ENCODE assay signal across 8 mouse cellular contexts in genomic region chr10:123196835-123197559, GRCm38 (mm10). TPM values are rescaled to one million over a fixed set of nuclear protein-coding genes. Genes with fewer than 3 reads are reported as not detected.
DNase-seq lines count a peak whose midpoint lies in the region; ATAC-seq lines count a peak whose summit lies in the region.

TSS of gene Usp15 (minus strand) at chr10:123196995.

- peak; percentile 58 for DNase-seq in MEL-GATA-1-ER (ENCODE audit: extremely low read depth, low read depth)
- peak; percentile 93 for DNase-seq in cerebellum, adult 8-10 months
- DNase-seq in hindbrain, embryonic 11.5 days (ENCODE audit: low spot score) = peak; percentile 95
- DNase-seq in layer of hippocampus, postnatal 10 days (ENCODE audit: low spot score in 2 of 2) = peak; percentile 87 to 96
- DNase-seq in lung, postnatal 10 days = peak; percentile 95
- peak; percentile 93 for DNase-seq in ovary, postnatal 36 days (ENCODE audit: low spot score)
- peak; percentile 95 for DNase-seq in thymus, postnatal 25 days

- no peaks in the 10 kb centered on the region for H3K4me1 ChIP-seq in hindbrain, embryonic 11.5 days (replicated peaks; ENCODE audit: control insufficient read depth, insufficient read depth, low read length)

- peak within 1 kb of the TSS; percentile 58 for H3K4me2 ChIP-seq in hindbrain, embryonic 11.5 days (replicated peaks; ENCODE audit: low read depth, low read length)

- H3K9ac ChIP-seq in hindbrain, embryonic 11.5 days (ENCODE audit: low read depth, low read length) = peak within 1 kb of the TSS; percentile 83

- no peaks in the 10 kb centered on the region for H3K27me3 ChIP-seq in hindbrain, embryonic 11.5 days (ENCODE audit: control insufficient read depth, insufficient read depth, low read length)

- peak within 1 kb of the TSS; percentile 69 for H3K4me3 ChIP-seq in hindbrain, embryonic 11.5 days (ENCODE audit: low read depth, low read length)

- H3K36me3 ChIP-seq in hindbrain, embryonic 11.5 days (ENCODE audit: control insufficient read depth, insufficient read depth, low read length) = no peaks in the 10 kb centered on the region

- under 1% methylated on average over 55 of the region's 66 CpGs for WGBS in hindbrain, embryonic 11.5 days

- ATAC-seq in frontal cortex, adult (ENCODE audit: low TSS enrichment) = peak; percentile 83
- peak; percentile 95 for ATAC-seq in hindbrain, embryonic 11.5 days (ENCODE audit: low FRiP score)

- no peaks in the 10 kb centered on the region for H3K9me3 ChIP-seq in hindbrain, embryonic 11.5 days (ENCODE audit: control insufficient read depth, low read length)

- H3K27ac ChIP-seq in hindbrain, embryonic 11.5 days (ENCODE audit: low read depth, low read length) = peak within 1 kb of the TSS; percentile 69

RNA-seq across cellular contexts. Expression of gene Usp15, which starts in this region (rescaled TPM):
- 70.6 and 79.9 TPM in 2 replicates for polyA plus RNA-seq in hindbrain, embryonic 11.5 days (2014; fragmentation: Nextera tagmentation; extraction: Ambion mirVana)
- 100 to 1,000 TPM in 1 of 2 experiments, 10 to 100 TPM in 1; 98.7 to 105 TPM for total RNA-seq in layer of hippocampus, postnatal 10 days (2021)

Comparison
In these comparisons a context has a peak if more than half of its experiments do, and no peak if none do; other contexts are left out.
1. Peak in every context shown above with its lines: DNase-seq, ATAC-seq, H3K4me3 ChIP-seq and H3K27ac ChIP-seq.